Mouse (Mus musculus): ENCODE data around the gene Lipe. TPM values are rescaled to one million over a fixed set of nuclear protein-coding genes. Genes with fewer than 3 reads are reported as not detected.
"Not testable (repeated sequence)": the region's sequence is repeated elsewhere in the genome, so short reads cannot be mapped to it uniquely, and the experiment has no call there.

Gene Lipe
- total RNA-seq (2022) = 10 to 100 TPM; 34.3 to 45.6 (median 40.1) TPM

GRCm38 (mm10) chr7:25398610-25399009, at the start of gene Lipe:
Gene Lipe, minus strand, starts transcription at chr7:25398710.
- no peak for DNase-seq (ENCODE audit: low spot score)

DNA sequence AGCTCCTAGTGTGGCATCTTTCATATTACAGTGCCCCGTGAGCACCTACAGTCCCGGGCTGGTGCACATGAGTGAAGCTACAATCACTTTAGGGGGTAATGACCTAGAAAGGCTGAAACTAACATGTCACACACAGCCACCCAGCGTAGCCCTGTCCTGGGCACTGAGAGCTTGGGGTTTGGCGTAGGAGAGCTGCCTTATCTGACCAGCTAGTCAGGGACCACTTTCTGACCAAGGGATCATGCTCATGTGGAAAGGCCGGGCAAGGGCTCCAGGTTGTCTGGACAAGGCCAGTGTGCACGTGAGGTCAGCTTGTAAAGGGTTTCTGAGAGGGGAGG, 42.3 kb upstream of the Lipe start:
- no peak for DNase-seq (ENCODE audit: low spot score)

- no peak for DNase-seq (ENCODE audit: low spot score)
These were observed 41.7 kb upstream of the Lipe start for GRCm38 (mm10) chr7:25439978-25440815.

GRCm38 (mm10) chr7:25439124-25439822, 40.8 kb upstream of the Lipe start:
- no peak for DNase-seq (ENCODE audit: low spot score)

GRCm38 (mm10) chr7:25436704-25437103, 38.2 kb upstream of the Lipe start:
- DNase-seq (ENCODE audit: low spot score) = no peak

- DNase-seq (ENCODE audit: low spot score) = peak; percentile 80
These were observed 37.7 kb upstream of the Lipe start for GRCm38 (mm10) chr7:25436226-25436625.

- DNase-seq (ENCODE audit: low spot score) = no peak
These were observed 37.0 kb upstream of the Lipe start for GRCm38 (mm10) chr7:25435546-25435851.

DNA sequence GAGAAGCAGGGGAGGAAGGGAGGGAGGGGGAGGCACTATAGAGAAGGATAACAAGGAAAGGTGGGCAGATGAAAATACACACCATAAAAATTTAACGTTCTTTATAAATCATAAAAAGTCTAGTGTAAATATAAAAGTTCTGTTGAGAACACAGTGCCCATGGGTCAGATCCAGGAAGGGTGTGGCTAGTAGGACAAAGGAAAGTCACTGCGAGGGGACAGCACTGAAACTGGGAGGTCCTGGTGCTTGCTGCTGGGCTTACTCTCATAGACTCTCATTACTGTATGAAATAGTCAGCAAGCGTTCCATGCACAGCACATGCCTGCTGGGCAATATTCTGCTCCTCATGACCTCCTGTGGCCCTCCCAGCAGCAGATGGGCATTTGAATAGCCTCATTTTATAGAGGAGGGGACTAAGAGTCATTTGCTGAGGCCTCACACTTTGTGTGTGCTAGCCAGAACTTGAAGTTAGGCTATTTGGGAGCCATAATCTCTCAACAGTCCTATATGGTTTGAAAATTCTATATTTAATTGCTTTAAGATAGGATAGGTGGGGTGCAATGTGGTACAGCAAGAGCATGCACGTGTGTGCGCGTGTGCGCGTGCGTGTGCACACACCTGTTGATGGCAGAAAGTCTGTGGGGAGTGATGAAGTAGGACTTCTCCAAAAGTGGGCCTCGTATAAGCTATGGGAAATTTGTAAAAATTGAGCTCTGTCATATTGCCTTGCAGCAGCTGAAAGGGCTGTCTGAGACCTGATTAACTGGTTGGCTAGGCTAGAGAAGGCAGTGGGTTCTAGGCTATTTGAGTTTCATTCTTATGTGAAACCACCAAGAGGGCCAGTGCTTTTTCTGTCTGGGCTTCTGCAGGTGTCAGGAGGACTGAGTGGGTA, 36.4 kb upstream of the Lipe start:
- DNase-seq (ENCODE audit: low spot score) = no peak

GRCm38 (mm10) chr7:25433781-25434560, 35.5 kb upstream of the Lipe start:
- DNase-seq (ENCODE audit: low spot score) = no peak

DNA sequence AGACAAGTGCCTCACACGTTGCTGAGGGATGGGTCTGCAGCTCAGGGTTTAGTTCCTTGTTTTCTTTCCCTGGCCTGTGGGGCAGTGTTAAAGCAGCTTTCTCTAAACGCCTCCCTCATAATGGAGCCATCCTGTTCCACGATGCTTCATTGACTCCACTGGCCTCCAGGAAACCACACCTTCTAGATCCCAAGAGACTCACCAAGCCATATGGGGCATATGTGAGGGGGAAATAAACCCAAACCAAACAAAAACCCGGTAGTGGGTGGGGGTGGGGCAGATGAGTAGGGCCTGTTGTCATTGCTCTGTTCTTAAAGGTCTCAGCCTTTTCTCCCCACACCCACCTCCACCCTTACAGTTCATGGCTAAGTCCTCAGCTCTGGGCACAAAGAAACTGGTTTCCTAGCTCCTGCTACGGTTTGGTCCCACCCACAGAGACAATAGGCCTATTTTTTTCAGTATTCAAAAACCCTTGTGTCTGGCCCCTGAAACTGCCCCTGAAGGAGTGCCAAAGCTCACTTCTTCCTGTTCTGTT, 34.6 kb upstream of the Lipe start:
- DNase-seq (ENCODE audit: low spot score) = peak; percentile 62

DNA sequence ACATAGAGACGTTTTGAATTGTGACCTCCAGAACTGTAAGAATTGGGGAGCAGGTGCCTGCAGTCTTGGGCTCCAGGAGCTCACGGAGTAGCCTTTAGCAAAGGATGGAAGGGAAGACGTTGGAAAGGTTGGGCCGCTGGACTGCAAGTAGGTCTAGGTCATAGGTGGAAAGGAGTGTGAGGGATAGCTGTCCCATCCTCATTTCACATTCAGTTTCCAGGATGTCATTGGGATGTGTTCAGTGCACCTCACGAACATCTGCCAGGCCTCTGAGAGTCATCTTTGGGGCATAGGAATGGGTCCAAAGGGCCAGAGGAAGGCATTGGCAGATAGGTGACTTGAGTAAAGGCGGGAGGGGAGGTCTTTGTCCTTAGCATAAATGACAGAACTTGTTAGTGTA, 33.9 kb upstream of the Lipe start:
- no peak for DNase-seq (ENCODE audit: low spot score)

- DNase-seq (ENCODE audit: low spot score) = no peak
These were observed 31.6 kb upstream of the Lipe start for GRCm38 (mm10) chr7:25429886-25430784.

GRCm38 (mm10) chr7:25428321-25428720, 29.8 kb upstream of the Lipe start:
- DNase-seq (ENCODE audit: low spot score) = no peak

GRCm38 (mm10) chr7:25427144-25427543, 28.6 kb upstream of the Lipe start:
- no peak for DNase-seq (ENCODE audit: low spot score)

GRCm38 (mm10) chr7:25426380-25426779, 27.9 kb upstream of the Lipe start:
- not testable (repeated sequence) for DNase-seq (ENCODE audit: low spot score)

DNA sequence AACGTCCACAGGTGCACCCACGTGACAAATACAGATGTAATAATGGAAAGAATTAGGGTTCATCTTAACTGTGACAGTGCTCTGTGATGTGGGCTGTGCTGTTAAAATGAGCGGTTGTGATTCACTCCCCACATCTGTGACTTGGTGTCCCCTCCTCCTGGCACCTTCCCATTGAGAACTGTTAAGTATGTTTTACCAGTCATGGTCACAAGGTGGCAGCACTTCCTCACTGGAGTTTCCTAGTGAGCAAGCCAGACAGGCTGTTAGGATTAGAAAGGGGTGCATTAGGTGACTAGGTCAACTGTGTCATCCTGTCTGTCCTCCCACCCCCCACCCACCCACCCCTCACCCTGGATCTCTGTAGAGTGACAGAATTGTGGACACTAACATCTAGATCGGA, 25.9 kb upstream of the Lipe start:
- peak; percentile 88 for DNase-seq (ENCODE audit: low spot score)

- no peak for DNase-seq (ENCODE audit: low spot score)
These were observed 23.9 kb upstream of the Lipe start for GRCm38 (mm10) chr7:25422286-25422841.

DNA sequence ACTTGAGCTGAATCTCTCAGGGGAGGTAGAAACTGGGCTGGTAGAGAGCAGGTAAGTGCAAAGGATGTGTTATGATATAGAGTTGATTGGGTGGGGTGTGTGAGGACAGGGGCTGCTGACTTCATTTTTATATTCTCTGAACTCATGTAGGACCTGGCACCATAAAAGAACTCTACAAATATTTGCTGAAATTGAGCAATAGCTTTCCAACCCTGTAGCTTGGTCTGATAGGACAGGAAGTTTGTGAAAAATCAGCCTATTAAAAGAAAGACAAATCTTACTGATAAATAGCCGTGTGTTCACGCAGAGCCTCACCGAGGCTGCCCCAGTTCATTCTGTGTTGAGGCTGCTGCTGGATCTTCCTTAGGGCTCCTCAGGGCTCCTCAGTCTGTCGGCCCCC, 21.4 kb upstream of the Lipe start:
- no peak for DNase-seq (ENCODE audit: low spot score)

DNA sequence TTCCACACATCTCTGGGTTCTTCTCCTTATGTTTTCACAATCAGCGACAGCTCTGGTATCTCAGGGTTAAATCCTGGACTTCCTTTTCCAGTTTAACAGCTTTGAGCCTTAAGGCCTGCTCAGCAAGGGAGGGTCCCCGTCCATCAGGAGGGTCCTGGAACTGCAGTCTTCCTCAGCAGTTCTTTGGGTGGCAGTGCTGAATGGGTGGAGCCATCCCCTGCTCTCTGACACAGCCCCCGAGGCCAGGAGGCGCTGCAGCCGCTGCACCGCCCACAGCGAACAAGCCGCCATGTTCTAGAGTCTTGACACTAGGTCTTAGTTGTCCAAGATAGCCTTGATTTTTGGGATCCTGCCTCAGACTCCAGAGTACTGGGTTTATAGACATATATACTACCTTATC, 21.0 kb upstream of the Lipe start:
- DNase-seq (ENCODE audit: low spot score) = no peak

GRCm38 (mm10) chr7:25417597-25417996, 19.1 kb upstream of the Lipe start:
- DNase-seq (ENCODE audit: low spot score) = no peak
